Mouse (Mus musculus): Measurements from ENCODE around the gene Hoxc5.

- TF ChIP-seq POLR2A (IDR thresholded peaks at IDR 0.05; ENCODE audit: control insufficient read depth, extremely low read depth, insufficient read depth, low read length, poor library complexity) = no peak
- no peak for TF ChIP-seq CTCF (IDR thresholded peaks at IDR 0.05; ENCODE audit: borderline replicate concordance, control insufficient read depth, extremely low read depth, insufficient read depth, low read length, poor library complexity)
Observed at GRCm38 (mm10) chr15:102980912-102981311, 13.7 kb downstream of the Hoxc5 start.
